Mouse (Mus musculus) forelimb bud, embryonic 11.5 days (tissue): Measurements from ENCODE around the gene Bod1l.

Source experiments
- DNase-seq: peaks from one replicate; pipeline ENCODE4 v3.0.0-alpha.2; 2012; ENCODE audit warnings: low read depth, low spot score

Bod1l gene

DNA sequence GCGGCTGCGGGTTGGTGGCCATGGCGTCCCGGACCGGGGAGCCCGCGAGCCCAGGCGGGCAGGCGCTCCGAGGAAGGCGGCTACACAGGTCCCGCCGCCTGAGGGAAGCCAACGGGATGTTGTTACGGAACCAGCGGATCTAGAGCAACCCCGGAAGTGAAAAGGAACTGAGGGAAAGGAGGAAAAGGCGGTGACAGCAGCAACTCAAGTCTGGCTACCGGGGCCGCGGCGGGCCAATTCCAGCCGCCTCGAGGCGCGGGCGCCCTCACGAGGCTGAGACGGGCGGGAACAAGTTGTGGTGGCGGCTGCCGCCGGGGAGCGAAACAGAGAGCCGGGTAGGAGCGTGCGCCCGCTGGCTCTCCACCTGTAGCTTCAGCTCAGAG is at the start of gene Bod1l:
TSS of gene Bod1l (minus strand) at position 169 of the 383 bp plus-strand sequence.
- peak; percentile 92 for DNase-seq

DNA sequence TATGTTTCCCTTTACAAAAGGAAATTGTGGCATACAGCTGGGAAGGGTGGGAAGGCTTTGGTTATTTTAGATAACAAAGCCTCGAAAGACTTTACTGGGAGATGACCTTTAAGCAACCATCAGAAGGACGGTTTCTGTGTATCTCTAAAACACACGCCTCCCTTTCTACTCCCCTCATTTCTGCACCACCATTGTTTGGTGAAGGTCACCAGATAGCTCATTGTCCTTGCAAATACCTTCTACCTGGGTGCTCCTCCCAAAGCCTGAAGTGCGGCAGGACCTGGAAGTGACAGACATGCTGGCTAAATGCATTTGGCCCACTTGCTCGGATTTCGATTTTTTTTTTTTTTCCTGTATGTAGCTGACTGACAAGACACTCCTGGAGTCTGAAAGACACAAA is 49.2 kb upstream of the Bod1l start:
- DNase-seq, result no peak

DNA sequence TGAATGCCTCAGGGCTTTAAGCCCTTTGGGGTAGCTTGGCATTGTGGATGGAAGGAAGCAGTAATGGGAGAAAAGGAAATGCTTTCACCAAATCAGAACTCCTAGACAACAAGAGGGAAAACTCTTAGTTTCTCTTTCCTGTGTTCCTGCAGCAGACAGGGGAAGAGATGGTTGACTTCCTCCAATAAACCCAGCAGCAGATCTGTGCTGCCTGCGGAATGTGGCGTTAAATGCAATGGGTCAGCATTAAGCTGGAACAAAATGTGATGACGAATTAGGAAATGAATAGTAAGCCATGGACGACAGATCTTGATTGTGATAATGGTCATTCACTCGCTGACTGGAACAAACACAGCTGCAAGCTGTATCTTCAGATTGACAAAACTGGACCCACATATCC is 46.8 kb upstream of the Bod1l start:
- DNase-seq, result no peak

DNA sequence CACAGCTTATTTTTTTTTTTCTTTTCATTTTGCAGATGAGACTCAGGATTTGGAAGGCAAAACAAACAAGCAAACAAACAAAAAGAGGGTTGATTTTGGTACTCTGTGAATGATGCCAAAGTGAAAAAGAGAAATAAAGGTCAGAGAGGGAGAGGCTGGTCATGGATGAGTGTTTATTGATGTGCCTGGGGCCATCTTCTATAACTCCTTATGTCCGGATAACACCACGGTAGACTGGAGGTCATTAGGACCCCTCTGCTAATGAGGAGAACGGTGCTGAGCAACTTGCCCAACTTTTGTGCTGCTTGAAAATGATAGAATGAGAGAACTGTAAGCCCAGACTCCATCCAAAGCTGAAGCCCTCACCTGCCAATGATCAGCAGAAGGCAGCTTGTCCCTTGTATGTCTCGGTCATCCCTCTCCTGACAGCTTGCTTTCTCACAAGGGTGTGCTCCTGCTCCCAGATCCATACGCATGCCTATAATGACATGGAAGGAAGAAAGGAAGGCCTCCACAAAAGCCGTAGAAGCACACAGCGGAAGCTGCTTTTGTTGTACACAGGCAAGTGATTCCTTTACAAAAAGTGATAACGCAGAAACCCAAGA is 45.2 kb upstream of the Bod1l start:
- DNase-seq, result no peak

DNA sequence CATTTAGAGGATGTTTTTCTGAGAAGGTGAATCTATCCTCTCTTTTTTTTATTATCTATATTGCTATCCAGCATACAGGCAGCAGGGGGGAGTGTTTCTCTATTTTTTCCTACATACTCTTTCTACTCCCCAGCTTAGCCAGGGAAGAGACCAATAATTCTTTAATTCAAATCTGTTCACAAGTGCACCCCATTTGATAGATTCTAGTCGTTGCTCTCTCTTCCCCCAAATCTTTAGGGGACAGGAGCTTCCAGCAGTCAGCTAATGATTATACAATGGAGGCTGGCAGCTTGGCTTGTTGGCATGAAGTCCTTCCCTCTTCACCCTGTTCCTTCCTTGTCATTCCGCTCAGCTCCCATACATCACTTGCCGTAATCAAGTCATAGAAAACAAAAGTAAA is 44.7 kb upstream of the Bod1l start:
- no peak for DNase-seq

DNA sequence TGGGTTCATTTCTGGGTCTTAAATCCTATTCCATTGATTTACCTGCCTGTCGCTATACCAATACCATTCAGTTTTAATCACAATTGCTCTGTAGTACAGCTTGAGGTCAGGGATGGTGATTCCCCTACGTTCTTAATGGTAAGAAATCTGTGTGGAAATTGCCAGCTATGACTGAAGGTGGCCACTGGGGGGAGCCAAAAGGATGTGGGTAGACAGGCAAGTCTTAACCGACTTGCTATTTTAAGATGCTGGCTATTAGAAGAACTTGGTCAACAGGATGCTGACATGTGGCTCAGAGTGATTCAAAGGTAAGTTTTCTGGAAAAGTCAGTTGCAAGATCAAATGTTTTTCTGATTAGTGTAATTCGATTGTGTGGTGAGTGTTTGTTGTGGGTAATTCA is 43.6 kb upstream of the Bod1l start:
- peak; percentile 65 for DNase-seq

DNA sequence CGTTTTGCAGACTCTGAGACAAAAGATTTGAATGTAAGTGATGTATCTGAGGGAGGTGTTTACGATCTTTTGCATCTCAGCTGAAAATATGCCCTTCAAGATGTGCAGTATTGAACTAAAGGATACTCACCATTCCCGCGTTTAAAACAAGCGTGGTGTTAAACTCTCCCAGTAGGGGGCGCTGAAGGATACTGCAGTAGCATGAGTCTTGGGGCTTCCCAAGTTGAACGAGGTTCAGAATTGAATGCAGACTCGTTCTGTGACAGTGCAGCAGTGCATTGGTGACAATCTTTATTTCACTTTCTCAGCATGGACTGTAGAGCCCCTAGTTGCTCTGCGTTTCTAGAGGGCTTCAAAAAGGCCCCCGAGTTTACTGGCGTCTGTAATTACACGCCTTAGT is 40.4 kb upstream of the Bod1l start:
- DNase-seq, result peak; percentile 69

DNA sequence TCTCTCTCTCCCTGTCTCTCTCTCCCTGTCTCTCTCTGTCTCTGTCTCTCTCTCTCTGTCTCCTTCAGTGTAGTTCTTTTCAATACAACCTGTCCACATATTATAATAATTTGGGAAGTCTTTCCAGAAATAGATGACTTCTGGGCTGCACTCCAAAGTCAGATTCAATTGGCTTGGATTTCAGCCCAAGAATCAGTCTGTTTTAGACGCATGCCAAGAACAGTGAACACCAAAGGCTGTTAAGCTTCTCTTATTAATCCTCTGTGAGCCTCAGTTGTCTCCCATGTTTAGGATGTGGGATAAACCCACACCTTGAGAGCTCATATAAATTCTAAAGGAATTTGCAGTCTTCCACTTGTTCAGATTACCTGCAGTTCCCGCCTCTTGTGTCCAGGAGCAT is 27.0 kb upstream of the Bod1l start:
- DNase-seq, result no peak

DNA sequence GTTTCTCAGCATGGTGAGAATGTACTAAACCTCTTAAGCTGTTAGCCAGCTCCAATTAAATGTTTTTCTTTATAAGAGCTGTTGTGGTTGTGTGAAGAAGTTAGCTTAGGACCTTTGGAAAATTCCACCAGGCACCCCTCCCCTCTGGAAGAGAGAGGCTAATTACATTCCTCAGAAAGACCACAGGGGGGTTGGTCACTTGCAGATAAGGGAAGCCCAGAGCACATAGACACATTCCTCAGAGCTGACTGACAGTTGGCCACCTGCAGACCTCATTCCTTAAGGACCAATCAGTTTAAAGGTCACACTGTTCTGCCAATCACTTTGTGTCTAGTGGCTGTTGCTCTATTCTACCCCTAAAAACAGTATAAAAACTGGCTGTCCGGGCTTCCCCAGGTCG is 11.7 kb upstream of the Bod1l start:
- DNase-seq, result no peak

DNA sequence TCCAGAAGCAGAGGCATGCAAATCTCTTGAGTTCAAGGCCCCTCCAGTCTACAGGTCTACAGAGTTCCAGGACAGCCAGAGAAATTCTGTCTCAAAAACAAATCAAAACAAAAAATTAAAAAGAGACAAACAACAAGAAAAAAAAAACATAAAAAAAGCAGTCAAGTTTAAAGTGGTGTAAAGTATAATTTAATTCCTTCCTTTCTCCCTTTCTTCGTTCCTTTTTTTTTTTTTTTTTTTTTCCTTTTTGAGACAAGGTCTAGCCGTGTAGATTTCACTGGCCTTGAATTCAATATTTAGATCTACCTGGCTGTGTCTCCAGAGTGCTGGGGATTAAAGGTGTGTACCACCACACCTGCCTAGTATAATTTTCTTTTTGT is 1.4 kb upstream of the Bod1l start:
- DNase-seq, result no peak

DNA sequence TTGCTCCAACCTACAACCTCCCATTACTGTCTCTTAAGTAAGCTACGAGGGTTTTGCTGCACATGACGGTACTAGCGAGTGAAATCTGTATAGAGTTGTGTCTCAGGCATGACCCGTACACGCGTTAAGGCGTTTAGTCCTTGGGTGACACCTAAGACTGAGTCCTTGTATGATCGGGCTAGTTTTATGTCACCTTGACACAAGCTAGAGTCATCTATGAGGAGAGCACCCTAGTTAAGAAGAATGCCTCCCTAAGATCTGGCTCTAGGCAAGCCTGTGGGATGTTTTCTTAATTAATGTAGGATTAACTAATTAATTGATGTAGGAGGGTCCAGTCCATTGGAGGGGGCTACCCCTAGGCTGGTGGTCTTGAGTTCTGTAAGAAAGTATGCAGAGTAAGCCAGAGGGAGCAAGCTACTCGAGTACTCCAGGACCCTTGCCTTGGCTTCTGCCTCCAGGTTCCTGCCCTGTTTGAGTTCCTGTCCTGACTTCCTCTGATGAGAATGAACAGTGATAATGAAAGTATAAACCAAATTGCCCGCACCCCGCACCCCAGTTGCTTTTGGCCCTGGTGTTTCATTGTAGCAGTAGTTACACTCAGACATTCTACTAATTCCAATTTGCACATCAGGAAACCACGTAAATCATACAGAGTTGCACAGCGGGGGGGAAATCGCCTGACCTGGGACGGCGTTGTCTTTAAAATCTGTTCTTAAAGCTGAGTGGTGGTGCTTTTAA is 874 bp upstream of the Bod1l start:
- peak; percentile 13 for DNase-seq

DNA sequence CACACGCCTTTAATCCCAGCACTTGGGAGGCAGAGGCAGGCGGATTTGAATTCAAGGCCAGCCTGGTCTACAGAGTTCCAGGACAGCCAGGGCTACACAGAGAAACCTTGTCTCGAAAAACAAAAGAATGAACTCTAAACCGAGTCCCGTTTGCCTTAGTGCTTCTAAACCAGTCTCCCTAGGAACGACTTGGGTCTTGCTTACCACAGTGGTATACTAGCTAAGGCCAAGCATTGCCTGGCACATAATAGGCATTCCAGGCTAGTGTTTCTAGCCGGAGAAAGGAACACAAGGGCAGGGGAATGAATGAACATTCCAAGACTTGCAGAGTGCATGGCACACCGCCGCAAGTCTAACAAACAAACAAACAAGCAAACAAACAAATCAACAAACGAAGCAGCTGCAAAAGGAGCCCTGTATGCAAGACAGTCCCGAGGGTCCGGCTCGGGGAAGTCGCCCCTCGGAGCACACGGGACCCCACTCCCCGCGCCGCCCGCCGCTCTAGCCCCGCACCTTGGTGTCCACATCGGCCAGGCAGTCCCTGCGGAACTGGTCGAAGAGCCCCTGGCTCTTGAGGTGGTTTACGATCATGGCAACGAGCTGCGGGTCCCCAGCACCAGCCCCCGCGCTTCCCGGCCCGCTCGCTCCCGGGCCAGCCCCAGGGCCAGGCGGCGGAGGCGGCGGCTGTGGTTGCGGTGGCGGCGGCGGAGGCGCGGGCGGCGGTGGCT is 532 bp downstream of the Bod1l start:
- DNase-seq, result peak; percentile 12

DNA sequence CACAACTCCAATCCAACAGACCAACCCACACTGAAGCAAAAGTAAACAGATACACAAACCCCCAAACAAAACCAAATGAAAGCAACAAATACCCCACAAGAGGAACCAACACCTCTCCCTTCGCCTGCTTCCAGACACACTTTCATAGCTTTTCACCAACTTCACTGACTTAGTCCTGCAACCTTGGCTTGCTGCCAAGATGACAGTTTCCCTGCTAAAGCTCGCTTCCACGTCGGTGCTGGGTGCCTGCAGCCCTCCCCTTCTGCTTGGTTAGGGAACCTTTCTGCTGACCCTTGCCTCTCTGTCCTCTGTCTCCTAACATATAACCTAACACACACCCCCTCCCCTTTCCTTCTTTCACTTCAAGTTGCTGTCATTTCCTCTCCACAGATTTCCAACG is 1.4 kb downstream of the Bod1l start:
- peak; percentile 8 for DNase-seq

DNA sequence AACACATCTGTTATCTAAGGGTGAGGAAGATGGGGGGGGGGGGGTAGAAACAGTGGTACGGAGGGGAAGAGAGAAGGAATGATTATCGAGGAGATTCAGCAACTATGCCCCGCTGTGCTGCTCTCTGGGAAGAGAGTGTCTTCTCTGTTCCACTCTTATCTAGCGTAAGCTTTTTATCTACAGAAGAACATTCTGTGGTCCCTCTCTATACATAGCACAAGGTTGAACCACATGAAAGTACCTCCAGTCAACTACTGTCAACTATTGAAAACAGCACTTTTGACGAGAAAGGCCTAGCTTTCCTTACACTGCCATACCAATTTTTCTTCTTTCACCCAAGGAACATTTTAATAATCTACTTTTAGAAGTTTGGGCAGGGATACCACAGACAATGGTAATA is 2.4 kb downstream of the Bod1l start:
- DNase-seq, result no peak

DNA sequence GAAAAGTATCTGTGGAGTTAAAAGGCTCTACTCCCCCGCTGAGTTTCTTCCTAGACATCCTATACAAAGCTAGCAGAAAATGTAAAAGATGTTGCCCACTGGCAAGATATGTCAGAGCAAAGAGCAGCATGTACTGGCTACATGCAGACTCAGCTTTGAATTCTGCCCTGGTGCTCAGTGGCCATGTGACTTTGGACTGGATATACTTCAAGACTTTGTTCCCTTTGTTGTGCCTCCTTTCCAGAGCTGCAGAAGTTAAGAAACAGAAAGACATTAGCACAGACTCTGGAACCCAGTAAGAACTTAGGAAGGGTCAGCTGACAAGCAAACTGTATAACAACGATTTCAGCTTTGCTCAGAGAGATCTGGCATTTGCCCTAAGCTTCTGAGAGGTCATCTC is 14.0 kb downstream of the Bod1l start:
- no peak for DNase-seq

DNA sequence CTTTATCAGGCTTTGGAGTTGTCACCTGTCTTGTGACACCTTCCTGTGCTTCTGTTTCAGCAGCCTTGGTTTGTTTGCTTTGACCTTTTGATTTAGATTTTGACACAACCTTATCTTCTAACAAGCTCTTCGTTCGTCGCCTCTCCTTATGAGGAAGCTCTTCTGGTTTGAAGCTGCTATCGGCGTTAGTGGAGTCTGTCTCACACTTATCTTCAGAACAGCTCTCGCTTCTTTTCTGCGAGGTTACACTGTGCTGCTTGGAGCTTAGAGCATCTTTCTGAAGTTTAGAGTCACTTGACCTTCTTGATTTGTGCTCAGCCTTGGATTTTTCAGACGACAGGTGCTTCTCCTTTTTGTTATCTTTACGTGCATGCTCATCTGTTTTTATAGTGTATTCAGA is 23.0 kb downstream of the Bod1l start:
- no peak for DNase-seq

DNA sequence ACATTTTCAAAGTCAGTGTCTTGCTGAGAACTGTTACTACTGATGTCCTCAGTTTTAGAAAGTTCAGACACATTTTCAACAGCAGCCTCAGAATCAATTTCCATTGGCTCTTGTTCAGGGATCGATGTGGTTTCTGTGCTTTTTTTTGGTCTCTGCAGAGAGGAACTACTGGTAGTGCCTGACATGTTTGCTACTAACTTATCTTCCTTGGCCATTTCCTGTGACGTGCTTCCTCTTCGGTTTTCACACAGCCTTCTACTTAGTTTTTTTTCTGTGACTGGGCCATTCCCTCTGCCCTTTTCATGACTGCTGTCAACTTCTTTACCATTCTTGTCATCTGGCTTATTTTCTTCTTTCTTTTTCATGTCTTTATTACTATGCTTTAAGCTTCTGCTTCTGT is 23.6 kb downstream of the Bod1l start:
- DNase-seq, result no peak

DNA sequence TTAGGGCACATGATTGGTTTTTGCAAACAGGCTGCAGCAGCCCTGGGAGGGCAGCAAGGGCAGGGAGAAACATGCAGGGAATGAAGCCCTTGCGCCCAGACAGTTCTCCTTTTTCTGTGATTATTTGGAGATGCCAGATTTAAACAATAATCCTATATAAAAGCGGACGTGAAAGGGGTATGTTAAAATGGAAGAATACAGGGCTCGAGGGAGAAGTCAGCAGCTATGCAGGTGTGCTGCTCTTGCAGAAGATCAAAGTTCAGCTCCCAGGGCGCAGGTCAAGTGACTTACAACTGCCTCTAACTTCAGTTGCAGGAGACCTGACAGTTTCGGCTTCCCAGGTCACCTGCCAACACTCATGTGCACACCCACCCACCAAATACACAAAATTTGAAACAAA is 31.6 kb downstream of the Bod1l start:
- no peak for DNase-seq

DNA sequence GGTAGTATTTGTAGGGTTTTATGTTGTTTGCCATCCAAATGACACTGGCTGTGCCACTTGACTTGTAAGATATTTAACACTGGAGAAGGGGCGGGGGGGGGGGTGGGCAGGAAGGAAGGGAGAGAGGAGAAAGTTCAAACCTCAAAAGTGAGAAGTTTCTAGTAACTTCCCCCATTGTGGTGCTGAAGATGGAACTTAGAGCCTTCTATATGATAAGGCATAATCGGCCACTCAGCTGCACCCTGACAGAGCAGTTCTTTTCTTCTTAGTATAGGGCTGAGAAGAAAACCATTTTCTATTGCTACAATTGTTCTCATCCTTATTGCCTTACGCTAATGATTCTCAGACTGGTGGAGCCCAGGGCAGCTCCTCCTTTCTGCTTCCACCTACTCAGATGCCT is 32.8 kb downstream of the Bod1l start:
- DNase-seq, result no peak

DNA sequence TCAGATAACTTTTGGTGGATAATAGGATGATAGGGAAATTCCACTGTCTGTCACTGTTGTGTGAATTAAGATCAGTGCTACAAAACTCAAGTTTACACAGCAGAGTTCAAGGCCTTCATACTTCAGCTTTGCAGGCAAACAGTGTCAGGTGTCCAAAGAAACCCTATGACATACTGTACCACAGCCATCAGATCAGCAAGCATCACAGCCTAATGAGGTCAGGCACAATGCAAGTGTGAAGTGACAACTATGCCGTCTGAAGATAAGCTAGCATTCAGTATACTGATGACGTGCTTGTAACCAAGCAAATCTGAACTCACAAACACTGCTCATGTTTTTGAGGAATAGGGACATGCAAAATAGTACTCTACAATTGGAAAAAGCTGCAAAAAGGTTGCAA is 36.7 kb downstream of the Bod1l start:
- no peak for DNase-seq

DNA sequence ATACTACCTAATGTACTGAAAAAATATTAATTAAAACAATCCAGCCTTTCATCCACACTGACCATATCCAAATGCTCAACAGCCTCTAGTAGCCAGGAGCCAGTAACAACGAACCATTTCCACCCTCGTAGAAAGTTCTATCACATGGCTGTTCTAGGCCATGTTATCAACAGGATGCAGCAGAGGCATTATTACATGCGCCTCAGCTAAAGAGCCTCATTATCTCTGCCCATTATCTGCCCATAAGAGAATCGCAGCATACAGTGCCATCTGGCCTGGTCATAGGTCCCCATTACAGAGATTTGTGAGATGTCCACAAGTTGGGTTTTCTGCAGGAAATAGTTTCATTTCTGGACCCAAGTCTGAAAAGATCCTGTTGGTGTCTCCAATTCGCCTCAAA is 37.9 kb downstream of the Bod1l start:
- no peak for DNase-seq

DNA sequence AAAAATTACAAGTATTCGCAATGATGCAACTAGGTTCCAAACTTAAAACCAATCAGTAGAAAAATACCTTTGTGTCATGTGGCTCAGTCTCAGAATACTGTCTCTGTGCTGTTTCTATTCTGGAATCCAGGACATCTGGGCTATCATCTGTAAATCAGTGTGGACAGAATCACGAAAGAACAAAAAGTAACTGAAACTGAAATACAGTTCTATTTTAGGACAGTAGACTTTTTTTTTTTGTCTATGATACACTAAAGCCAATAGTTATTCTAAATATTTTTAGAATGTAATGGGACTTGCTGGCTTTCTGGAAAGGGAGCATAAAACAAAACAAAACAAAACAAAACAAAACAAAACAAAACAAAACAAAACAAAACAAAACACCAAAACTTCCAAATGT is 39.0 kb downstream of the Bod1l start:
- no peak for DNase-seq

DNA sequence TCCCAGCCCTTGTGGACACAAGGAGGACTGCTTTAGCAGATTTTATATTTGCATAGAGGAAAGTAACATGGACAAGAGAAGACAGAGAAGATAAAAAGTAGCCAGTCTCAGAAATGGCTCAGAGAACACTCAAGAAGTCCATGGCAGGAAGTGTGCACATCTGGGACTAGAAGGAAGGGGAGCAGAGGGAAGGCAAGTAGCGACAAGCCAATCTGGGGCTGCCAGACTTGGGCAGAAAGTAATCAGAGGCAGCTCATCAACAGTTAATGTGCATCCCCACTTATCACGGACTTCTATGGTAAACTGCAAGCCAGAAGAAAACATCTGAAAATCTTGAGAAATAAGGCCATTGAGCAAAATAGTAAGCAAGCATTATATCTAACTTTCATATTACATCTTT is 39.5 kb downstream of the Bod1l start:
- no peak for DNase-seq
